Mouse (Mus musculus) limb, embryonic 13.5 days (tissue): ENCODE measurements around the gene Gm10401. TPM values are rescaled to one million over a fixed set of nuclear protein-coding genes. Genes with fewer than 3 reads are reported as not detected.
"Not testable (repeated sequence)": the region's sequence is repeated elsewhere in the genome, so short reads cannot be mapped to it uniquely, and the experiment has no call there.

Experiments used
- ATAC-seq: fragments of 200-750 bp; cut with Nextera tagmentation; 2 replicates; pipeline ENCODE4 v1.8.0; 2017; ENCODE audit warnings: low read depth, moderate number of reproducible peaks, moderate TSS enrichment; ENCODE audit not compliant: low FRiP score
- H3K27ac ChIP-seq: fragments of 300-500 bp; sonication (generic); 2 replicates; pipeline ENCODE4 v1.5.1; 2015; ENCODE audit warnings: inconsistent platforms, mild to moderate bottlenecking, moderate library complexity
- H3K27me3 ChIP-seq: fragments of 300-500 bp; sonication (generic); 2 replicates; pipeline ENCODE4 v1.6.1; 2015; ENCODE audit warnings: mild to moderate bottlenecking, inconsistent platforms
- H3K36me3 ChIP-seq: fragments of 300-500 bp; sonication (generic); 2 replicates; pipeline ENCODE4 v1.6.1; 2015; ENCODE audit warnings: inconsistent platforms, mild to moderate bottlenecking, moderate library complexity
- H3K4me1 ChIP-seq: fragments of 300-500 bp; sonication (generic); 2 replicates; pipeline ENCODE4 v1.6.1; 2015; ENCODE audit warnings: inconsistent platforms
- H3K4me2 ChIP-seq: fragments of 300-500 bp; sonication (generic); replicated peaks from 2 replicates; pipeline ENCODE4 v1.6.1; 2015; ENCODE audit warnings: inconsistent platforms, mild to moderate bottlenecking, moderate library complexity
- H3K4me3 ChIP-seq: fragments of 300-500 bp; sonication (generic); 2 replicates; pipeline ENCODE4 v1.5.1; 2015; ENCODE audit warnings: moderate library complexity, mild to moderate bottlenecking, inconsistent platforms
- H3K9ac ChIP-seq: fragments of 300-500 bp; sonication (generic); 2 replicates; pipeline ENCODE4 v1.6.1; 2015; ENCODE audit warnings: mild to moderate bottlenecking, inconsistent platforms
- H3K9me3 ChIP-seq: fragments of 300-500 bp; sonication (generic); 2 replicates; pipeline ENCODE4 v1.6.1; 2016; ENCODE audit warnings: inconsistent platforms
- WGBS: fragments of 180-500 bp; shearing (Covaris S2); methylation state at CpG from one replicate; pipeline ENCODE4 v1.1.7; 2015; 5-methylcytosine and 5-hydroxymethylcytosine counted together
- polyA plus RNA-seq: library from polyadenylated mRNA; unstranded; fragments of >200 nt; fragmentation: Nextera tagmentation; extraction: Ambion mirVana; gene quantifications from 2 replicates; pipeline ENCODE4 v1.2.1, GENCODE M21; 2015

Gene Gm10401
- polyA plus RNA-seq, 1 experiment from 2014 or later: 43.3 TPM

DNA sequence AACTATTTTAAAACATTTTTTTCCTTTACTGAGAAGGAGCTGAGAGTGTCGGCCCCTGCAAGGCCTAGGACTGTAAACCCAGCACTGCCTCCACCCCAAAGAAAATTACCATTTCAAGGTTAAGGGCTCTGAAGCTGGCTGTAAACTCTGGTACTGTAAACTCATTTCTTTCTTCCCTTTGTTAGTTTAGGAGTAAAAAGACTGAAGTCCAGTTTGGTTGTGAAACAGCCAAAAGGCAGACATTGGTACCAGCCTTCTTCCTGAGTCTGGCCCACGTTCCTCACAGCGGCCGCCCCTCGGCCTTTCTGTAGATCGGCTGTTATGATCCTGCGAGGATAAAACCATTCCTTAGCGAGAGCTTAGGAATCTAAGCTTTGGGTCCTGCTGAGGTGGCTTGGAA lies 16.4 kb upstream of the Gm10401 start:
- no peak for ATAC-seq
- no peaks in the 10 kb centered on the region for H3K9me3 ChIP-seq
- peaks cover 12% of the 10 kb centered on the region for H3K4me1 ChIP-seq
- no peak overlapping the region for H3K4me3 ChIP-seq
- H3K4me2 ChIP-seq: no peak overlapping the region
- no peaks in the 10 kb centered on the region for H3K27me3 ChIP-seq
- H3K27ac ChIP-seq: no peak overlapping the region
- H3K9ac ChIP-seq: no peak overlapping the region
- peaks cover 79% of the 10 kb centered on the region for H3K36me3 ChIP-seq
- WGBS: 95% methylated on average over 8 of the region's 8 CpGs

- H3K9ac ChIP-seq: no peak overlapping the region
- peaks cover 80% of the 10 kb centered on the region for H3K36me3 ChIP-seq
- H3K27me3 ChIP-seq: no peaks in the 10 kb centered on the region
- H3K4me2 ChIP-seq: no peak overlapping the region
- H3K4me3 ChIP-seq: no peak overlapping the region
- peaks cover under 1% of the 10 kb centered on the region; the same call in 1 of the 2 replicates for H3K4me1 ChIP-seq
- ATAC-seq: no peak
- H3K27ac ChIP-seq: no peak overlapping the region
- WGBS: 95% methylated on average over 12 of the region's 12 CpGs
- no peaks in the 10 kb centered on the region for H3K9me3 ChIP-seq
These were observed 15.1 kb upstream of the Gm10401 start for GRCm38 (mm10) chr5:115113244-115113643.

DNA sequence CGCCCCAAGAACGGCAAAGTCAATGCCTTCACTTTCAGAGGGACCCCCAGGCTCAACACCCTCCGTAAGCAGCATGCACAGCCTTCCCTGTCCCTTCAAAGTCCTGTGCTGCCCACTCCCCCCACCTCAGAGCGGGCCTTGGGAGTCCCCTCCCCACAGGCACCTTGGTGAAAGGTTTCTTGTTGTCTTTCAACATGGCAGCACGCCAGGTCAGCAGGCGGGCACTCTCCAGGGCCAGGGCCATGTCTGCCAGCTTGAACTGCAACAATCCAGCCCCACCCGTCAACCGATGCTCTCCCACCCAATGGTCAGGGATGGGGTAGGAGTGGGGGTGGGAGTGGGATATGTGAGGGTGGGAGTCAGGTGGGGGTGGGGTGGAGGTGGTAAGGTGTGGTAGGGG lies 13.1 kb upstream of the Gm10401 start:
- Histone ChIP-seq H3K4me1 (no peaks in the 10 kb centered on the region), H3K36me3 (peaks cover 70% of the 10 kb centered on the region), H3K27ac (no peak overlapping the region), H3K4me2 (no peak overlapping the region), H3K9ac (no peak overlapping the region), H3K4me3 (no peak overlapping the region), H3K9me3 (no peaks in the 10 kb centered on the region), H3K27me3 (no peaks in the 10 kb centered on the region)
- no peak for ATAC-seq
- WGBS: 97% methylated on average over 8 of the region's 8 CpGs

GRCm38 (mm10) chr5:115103253-115103652 lies 5.2 kb upstream of the Gm10401 start:
- not testable (repeated sequence) for H3K27me3 ChIP-seq, H3K9me3 ChIP-seq, H3K4me2 ChIP-seq, H3K27ac ChIP-seq, ATAC-seq, H3K4me3 ChIP-seq, H3K4me1 ChIP-seq, H3K9ac ChIP-seq
- peaks cover 59% of the 10 kb centered on the region for H3K36me3 ChIP-seq
- 96% methylated on average over 23 of the region's 23 CpGs for WGBS

GRCm38 (mm10) chr5:115102231-115102630 lies 4.1 kb upstream of the Gm10401 start:
- Histone ChIP-seq H3K9ac (no peak overlapping the region), H3K27me3 (no peaks in the 10 kb centered on the region), H3K4me2 (no peak overlapping the region), H3K27ac (no peak overlapping the region), H3K9me3 (no peaks in the 10 kb centered on the region), H3K36me3 (peaks cover 63% of the 10 kb centered on the region), H3K4me1 (no peaks in the 10 kb centered on the region), H3K4me3 (no peak overlapping the region)
- 84% methylated on average over 2 of the region's 2 CpGs for WGBS
- ATAC-seq: no peak

- Histone ChIP-seq H3K4me3 (no peak overlapping the region), H3K4me2 (no peak overlapping the region), H3K27me3 (no peaks in the 10 kb centered on the region), H3K9me3 (no peaks in the 10 kb centered on the region), H3K9ac (no peak overlapping the region), H3K36me3 (peaks cover 80% of the 10 kb centered on the region), H3K4me1 (no peaks in the 10 kb centered on the region), H3K27ac (no peak overlapping the region)
- 74% methylated on average over 6 of the region's 6 CpGs for WGBS
- no peak for ATAC-seq
These were observed 2.4 kb upstream of the Gm10401 start for GRCm38 (mm10) chr5:115100473-115100872.

DNA sequence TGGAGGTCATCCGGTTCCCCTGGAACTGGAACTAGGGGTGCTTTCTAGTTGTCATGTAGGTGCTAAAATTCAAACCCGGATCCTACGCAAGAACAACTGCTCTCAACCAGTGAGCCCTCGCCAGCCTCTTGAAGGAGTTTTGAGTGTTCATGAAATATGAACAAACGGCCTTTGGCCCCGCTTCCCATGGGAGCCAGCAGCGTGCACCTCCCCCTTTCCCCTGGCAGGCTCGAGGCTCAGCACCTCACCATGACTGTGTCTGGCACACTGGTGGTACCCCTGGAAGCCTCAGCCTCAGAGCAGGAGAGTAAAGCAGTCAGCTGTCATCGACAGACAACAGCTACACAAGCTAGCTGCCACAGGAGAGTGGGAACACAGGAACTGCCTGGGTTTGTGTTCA lies 1.9 kb upstream of the Gm10401 start:
- WGBS: 88% methylated on average over 9 of the region's 9 CpGs
- Histone ChIP-seq H3K4me3 (no peak overlapping the region), H3K36me3 (peaks cover 81% of the 10 kb centered on the region)

GRCm38 (mm10) chr5:115099530-115099929 lies 1.4 kb upstream of the Gm10401 start:
- Histone ChIP-seq H3K27ac (no peak overlapping the region), H3K4me3 (no peak overlapping the region), H3K27me3 (no peaks in the 10 kb centered on the region), H3K36me3 (peaks cover 83% of the 10 kb centered on the region), H3K9ac (no peak overlapping the region), H3K9me3 (no peaks in the 10 kb centered on the region), H3K4me2 (no peak overlapping the region), H3K4me1 (no peaks in the 10 kb centered on the region)
- 84% methylated on average over 5 of the region's 5 CpGs for WGBS
- no peak for ATAC-seq

More for the DNA sequence above, 1.9 kb upstream of the Gm10401 start:
- Histone ChIP-seq H3K4me2 (no peak overlapping the region), H3K4me1 (no peaks in the 10 kb centered on the region), H3K27ac (no peak overlapping the region), H3K9ac (no peak overlapping the region), H3K9me3 (no peaks in the 10 kb centered on the region), H3K27me3 (no peaks in the 10 kb centered on the region)
- ATAC-seq: no peak

GRCm38 (mm10) chr5:115091776-115092175 lies 6.3 kb downstream of the Gm10401 start:
- ATAC-seq: no peak
- Histone ChIP-seq H3K9me3 (no peaks in the 10 kb centered on the region), H3K27me3 (no peaks in the 10 kb centered on the region), H3K4me2 (no peak overlapping the region), H3K36me3 (peaks cover 89% of the 10 kb centered on the region), H3K9ac (no peak overlapping the region), H3K4me3 (no peak overlapping the region), H3K4me1 (no peaks in the 10 kb centered on the region), H3K27ac (no peak overlapping the region)
- WGBS: 84% methylated on average over 6 of the region's 6 CpGs

GRCm38 (mm10) chr5:115091015-115091414 lies 7.1 kb downstream of the Gm10401 start:
- no peak overlapping the region for H3K4me3 ChIP-seq
- H3K4me1 ChIP-seq: no peaks in the 10 kb centered on the region
- 73% methylated on average over 3 of the region's 3 CpGs for WGBS
- H3K4me2 ChIP-seq: no peak overlapping the region
- no peak overlapping the region for H3K9ac ChIP-seq
- H3K27me3 ChIP-seq: no peaks in the 10 kb centered on the region
- peaks cover 89% of the 10 kb centered on the region for H3K36me3 ChIP-seq
- no peaks in the 10 kb centered on the region for H3K9me3 ChIP-seq
- no peak overlapping the region for H3K27ac ChIP-seq
- no peak for ATAC-seq

GRCm38 (mm10) chr5:115089592-115090268 lies 8.4 kb downstream of the Gm10401 start:
- H3K36me3 ChIP-seq: peaks cover 86% of the 10 kb centered on the region
- no peak overlapping the region for H3K27ac ChIP-seq
- no peak overlapping the region for H3K4me3 ChIP-seq
- H3K9me3 ChIP-seq: no peaks in the 10 kb centered on the region
- WGBS: 91% methylated on average over 5 of the region's 5 CpGs
- no peak for ATAC-seq
- H3K4me2 ChIP-seq: no peak overlapping the region
- H3K27me3 ChIP-seq: no peaks in the 10 kb centered on the region
- no peaks in the 10 kb centered on the region for H3K4me1 ChIP-seq
- H3K9ac ChIP-seq: no peak overlapping the region

- WGBS: 97% methylated on average over 2 of the region's 2 CpGs
- no peak overlapping the region for H3K27ac ChIP-seq
- peaks cover 91% of the 10 kb centered on the region for H3K36me3 ChIP-seq
- no peak overlapping the region for H3K4me3 ChIP-seq
- ATAC-seq: no peak
- no peak overlapping the region for H3K9ac ChIP-seq
- no peaks in the 10 kb centered on the region for H3K27me3 ChIP-seq
- H3K9me3 ChIP-seq: no peaks in the 10 kb centered on the region
- no peak overlapping the region for H3K4me2 ChIP-seq
- H3K4me1 ChIP-seq: no peaks in the 10 kb centered on the region
These were observed 12.4 kb downstream of the Gm10401 start for GRCm38 (mm10) chr5:115085675-115086074.

DNA sequence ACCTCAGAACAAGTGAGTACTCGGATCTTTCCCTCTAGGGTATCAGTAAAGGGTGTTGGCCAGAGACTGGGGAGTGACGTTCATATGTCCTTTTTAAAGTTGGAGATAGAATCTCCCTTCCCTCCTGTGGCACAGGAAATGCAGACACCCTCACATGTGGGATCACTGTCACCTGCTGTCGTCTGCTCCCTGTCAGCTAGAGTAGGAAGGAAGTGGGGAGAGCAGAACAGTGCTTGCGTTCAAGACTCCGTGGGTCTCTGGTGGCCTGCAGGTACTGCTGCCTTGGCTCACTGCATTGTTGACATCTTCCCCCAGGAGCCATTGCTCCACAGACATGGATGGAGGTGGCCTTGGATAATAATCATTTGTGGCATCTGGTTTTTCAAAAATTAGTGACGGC lies 14.6 kb downstream of the Gm10401 start:
- Histone ChIP-seq H3K27ac (no peak overlapping the region), H3K9me3 (no peaks in the 10 kb centered on the region), H3K27me3 (no peaks in the 10 kb centered on the region), H3K4me3 (no peak overlapping the region), H3K9ac (no peak overlapping the region), H3K4me1 (no peaks in the 10 kb centered on the region), H3K36me3 (peaks cover 69% of the 10 kb centered on the region), H3K4me2 (no peak overlapping the region)
- WGBS: 81% methylated on average over 6 of the region's 6 CpGs
- no peak for ATAC-seq
